Mouse (Mus musculus) cerebellum, adult 11 months (tissue): ENCODE measurements around the gene Satb1.
A peak's percentile ranks its signal among the peaks of the same experiment; 100 is the strongest.

Source experiments
- DNase-seq: peaks from one replicate; pipeline ENCODE4 v3.0.0; 2022

Satb1 gene

DNA sequence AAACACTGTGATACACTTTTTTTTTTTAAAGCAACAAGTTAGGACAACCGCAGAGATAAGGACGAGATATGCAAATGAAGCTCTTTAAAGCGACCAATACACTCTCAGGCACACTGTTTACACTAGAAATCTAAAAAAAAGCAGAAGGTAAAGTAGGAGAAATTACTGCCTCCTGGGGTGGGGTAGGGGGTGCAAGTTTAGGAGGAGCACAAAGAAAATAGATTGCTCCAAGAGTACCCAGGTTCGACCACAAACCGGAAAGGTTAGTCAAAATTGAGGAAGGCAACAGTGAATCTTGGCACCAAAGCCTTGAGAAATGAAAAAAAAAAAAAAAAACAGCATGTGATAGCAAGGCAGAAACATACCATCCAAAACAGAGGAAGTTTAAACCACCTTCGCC is 18.8 kb downstream of the Satb1 start:
- no peak for DNase-seq

DNA sequence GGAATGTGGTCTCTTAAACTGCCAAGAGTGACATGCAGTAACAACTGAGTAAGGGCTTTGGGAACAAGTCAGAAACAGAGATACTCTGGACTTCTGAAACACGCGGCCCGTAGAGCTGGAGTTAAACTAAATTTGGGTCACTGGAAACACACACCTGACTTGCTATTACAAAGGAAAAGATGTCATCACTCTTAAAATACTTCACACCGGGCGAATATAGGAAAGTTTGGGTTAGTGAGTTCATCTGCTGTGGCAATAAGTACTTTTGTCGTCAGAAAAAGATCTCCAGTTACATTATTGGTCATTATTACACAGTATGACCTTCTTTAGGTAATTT is 19.3 kb downstream of the Satb1 start:
- DNase-seq, result no peak

DNA sequence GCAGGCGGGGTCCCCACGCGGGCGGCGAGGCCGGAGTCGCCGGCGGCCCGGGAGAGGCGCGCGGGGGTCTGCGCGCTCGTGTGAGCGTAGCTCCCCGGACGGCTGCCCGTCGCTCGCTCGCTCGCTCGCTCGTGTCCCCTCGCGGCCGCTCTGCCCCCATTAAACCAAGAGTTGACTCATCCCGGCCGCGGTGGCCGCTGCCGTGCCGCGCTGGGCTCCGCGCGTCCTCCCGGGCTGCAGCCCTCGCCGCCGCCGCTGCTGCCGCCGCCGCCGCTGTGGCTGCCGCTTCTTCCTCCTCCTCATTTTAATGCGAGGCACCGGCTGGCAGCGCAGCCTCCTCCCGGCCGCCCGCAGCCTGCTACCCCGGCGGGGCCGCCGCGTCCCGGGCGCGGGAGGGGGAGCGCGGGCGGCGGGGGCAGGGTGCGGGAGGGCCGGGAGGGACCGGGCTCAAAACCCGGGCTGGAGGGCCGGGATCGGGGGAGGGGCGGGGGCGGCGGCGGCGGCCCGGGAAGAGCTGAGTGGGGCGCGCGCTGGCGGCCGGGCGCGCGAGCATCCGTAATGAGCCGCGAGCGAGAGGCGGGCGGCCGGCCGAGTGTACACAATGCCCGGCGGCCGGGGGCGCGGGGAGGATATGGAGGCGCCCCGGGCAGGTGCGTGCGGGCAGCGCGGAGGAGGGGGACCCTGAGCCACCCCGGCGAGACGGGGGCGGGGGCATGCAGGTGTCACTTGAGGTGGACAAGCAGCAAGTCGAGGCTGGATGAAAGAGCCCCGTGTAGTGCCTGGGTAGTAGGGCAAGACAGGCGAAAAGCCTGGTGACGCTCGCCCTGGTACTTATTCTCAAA is 19.9 kb downstream of the Satb1 start:
- peak; percentile 63 for DNase-seq

DNA sequence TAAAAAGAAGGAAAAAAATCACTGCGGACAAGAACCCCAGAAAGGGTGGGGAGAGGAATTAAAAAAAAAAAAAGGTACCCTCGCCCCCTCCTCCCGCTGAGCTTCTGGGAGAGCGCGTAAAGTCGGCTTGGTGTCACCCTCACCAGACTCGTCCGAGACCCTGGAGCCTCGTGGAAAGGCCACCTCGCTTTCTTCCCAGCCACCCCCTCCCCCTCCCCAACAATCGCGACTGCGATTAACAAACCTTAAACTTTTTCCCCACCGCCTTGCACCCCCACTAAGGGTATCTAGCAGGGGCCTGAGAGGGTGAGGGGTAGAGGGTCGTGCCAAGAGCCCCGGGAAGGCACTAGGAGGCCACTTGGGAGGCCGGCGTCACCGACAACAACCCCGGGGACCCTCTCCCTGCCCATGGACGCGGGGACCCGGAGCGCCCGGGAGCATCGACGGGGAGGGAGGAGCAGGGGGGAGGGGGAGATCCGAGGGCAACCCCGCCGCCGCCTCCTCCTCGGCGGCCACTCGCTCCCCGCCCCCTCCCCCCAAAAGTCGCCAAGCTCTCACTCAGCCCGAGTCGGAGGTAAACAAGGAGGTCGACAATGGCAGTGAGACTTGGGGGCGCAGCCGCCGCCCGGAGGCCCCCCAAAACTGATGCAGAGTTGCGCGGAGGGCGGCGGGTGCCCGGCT is 20.7 kb downstream of the Satb1 start:
- DNase-seq, result peak; percentile 35

DNA sequence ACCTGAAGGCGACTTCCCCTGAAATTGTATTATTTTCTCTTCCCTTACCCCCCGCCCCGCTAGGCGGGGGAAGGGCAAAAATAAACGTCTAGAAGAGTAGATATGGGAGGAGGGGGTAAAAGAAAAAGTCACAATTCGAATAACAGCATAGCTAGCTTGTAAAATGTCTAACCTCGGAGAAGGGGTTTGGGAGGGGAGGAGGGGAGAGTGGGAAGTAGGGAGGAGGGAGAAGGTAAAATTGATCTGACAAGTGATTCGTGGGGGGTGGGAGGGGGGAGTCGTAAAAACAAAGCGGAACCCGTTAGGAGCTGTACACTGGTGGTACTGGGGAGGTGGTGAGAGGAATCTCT is 21.2 kb downstream of the Satb1 start:
- DNase-seq, result no peak

DNA sequence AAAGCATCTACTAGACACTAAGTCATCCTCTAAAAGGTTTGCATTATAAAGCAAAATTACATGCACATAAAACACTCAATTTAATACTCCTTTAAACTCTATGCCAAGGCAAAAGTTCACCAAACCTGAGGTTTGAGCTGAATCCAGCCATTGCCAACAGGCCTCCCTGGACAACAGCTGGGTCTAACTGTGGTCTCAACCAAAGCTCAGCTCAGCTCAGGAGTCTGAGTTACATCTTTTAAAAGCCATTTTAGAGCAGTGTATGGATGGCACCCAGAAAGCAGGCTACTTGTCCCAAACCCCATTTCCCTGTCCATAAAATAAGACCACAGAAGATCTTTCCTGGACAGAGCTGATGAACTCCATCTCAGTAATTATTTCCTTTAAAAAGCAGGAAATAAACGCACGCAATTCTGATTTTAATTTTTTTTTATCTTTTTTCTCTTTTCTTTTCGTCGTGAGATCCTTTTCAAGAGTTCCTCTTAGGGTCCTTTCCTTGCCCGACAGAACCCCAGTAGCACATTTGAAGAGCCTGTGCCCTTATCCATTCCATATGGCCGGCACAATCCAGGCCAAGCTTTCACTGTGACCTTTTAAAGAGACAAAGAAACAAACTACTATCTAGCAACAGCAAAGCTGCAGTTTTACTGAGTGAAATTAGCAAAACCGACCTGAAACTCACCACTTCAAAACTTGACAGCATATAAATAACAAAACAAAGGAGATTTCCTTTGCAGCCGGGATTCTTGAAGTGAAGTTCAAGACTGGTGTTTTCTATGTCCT is 21.8 kb downstream of the Satb1 start:
- DNase-seq, result peak; percentile 40

DNA sequence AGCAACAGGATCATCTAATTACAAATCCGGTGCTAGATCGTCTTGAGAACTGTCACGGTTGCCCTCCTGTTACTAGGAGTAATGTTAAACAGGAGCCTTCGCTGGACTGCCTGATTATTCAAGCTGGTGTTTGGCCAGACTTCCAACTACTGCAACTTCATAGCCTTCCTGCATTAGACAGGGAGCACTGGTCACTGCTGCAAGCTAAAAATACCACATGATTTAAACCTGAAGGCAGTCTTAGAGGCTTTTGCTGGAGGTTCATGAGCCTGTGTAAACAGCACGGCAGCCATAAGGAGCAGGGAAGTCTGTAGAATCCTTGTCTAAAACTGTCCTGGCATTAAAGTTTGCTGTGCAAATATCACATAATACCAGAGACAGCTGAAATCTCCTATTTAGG is 25.7 kb downstream of the Satb1 start:
- no peak for DNase-seq

DNA sequence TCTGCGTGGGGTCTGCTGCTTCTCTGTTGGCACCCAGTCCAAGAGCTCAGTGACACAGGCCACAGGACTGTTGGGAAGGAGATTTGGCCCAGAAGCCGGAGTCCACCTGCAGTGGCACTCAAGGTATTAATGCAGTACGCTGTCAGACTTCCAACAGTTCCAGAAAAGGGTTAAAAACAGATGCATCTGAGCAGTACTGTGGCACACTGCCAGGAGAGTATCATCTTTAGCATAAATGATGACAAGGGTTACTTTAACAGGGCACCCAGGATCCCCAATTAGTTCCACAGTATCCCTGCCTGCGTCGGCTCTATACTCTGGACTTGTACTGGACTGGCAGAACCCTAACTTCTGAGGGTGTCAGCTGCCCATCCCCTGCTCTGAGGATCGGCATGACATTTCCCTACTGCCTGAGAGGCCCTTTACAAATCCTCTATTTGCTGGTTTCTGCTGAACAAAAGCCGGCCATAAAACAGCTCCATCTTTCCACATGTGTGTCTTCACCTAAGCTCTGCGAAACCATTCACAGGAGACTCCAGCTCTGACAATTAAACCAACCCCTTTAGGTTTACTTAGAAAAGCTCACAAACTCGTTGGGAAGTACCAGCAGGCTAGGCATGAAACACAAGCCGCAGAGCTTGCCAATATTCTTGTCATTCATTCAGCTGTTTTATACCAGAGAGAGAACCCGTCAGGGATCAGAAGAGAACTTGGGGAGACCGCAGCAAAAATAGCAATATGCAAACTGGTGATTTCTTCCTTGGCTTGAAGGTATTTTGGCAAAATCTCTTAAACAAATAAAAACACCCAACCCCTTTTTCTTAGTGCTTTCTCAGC is 26.7 kb downstream of the Satb1 start:
- DNase-seq, result no peak

DNA sequence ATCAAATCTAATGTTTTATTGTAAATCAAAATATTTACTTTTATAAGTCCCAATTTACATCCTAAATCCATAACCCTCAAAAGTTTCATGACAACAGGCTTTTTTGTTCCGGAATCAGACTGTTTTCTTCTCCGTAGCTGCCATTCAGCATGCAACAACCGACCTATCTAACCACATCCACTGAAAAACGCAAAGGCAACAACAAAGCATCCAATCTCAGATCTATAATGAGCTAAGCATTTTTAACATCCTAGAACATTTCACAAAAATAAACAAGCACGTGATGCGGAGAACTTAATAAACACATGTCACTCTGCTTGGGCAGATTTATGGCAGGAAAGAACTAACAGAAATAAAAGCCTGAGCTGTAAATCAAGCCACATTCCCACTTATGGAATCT is 32.9 kb downstream of the Satb1 start:
- no peak for DNase-seq

DNA sequence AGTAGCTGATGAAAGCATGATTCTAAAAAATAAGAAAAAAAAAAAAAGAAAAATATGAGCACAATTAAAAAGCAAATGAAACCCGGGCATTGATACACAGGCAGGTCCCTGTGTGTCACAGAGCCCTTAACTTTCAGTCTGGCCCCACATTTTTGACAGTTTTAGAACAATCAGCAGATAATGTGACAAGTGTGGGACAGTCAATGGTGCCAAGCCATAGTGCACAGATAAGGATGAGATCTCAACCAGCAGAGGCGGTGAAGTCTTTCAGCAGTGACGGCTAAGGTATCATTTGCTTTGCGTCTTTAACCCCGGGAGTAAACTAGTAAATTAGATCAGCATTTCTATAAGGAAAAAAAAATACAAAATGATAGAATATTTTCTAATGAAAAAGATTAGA is 36.6 kb downstream of the Satb1 start:
- DNase-seq, result no peak

DNA sequence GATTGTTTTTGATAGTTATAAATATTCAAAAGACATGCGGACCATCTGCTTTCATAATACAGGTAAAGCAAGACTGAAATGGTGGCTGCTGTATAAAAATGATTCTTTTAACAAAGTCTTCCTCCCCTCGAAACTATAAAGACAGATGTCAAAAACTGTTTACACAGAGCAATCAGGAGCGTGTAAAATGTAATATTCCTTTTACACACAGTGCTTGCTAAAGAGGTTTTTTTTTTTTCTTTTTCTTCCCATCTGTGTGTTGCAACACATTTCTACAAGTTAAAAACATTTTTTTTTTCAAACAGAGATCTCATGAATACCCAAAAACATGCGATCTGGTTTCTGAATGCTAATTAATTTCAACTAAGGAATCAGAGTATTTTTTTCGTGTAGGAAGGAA is 41.9 kb downstream of the Satb1 start:
- DNase-seq, result no peak

DNA sequence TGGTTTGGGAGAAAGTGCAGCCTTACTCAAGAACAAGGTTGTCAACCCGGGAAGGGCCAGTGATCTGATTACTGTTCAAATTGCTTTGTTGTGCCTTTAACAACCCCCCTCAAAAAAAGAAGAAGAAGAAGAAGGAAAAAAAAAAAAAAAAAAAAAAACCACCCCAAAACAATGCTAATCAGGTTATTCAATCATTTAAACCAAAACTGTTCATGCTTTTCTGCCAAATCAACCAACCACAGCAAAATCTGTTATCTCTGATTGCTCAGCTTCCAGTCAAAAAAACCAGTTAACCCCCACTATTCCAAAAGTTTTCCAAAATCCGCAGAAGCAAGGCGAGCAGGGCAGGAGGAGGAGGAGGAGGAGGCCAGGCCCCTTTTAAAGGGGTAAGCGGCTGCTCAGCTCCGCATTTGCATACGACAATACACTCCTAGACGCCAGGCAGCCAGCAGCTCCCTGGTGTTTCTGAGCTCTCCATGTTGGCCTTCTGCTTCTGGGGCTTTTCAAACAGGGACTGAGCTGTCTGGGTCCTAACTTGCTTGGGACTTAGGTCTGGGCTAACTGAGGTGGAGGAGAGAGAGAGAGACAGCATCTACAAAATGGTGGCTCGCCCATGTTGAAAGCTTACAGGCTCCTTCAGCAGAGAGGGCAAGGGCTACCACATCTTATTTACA is 42.6 kb downstream of the Satb1 start:
- DNase-seq, result no peak

DNA sequence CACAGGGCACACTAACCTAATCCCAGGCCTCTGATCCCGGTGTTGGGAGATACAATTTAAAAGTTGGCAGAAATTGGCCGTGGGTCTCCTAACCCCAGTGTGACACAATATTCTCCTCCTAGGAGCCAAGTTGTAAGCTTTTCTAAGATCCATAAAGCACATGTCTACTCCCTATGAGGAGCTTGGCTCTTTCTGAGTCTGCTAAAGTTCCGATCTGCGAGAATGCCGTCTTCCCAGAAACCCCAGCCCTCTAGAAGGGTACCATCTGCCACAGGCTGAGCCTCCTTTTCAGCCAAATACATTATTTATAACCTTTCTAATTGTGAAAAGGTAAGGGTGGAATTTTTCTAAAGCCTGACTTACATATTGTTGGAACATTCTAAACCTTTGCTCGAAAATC is 43.3 kb downstream of the Satb1 start:
- DNase-seq, result no peak

DNA sequence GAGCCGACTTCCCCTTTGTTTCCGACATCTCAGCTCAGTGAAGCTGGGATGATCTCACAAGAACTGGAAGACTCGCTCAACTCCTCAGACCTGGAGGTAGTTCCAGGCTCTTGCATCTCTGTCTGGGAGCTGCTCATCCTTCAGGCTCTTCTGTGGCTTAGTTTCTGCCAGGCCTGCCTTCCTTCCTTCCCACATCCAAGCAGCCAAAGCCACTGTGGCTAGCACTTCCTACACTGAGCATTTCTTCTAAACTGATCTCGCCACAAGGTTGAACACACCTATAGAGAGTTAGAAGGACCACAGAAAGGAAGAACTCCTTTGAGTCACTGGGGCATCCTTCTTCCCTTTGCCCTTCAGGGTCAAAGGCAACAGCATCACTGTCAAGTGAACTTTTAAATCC is 44.0 kb downstream of the Satb1 start:
- no peak for DNase-seq

DNA sequence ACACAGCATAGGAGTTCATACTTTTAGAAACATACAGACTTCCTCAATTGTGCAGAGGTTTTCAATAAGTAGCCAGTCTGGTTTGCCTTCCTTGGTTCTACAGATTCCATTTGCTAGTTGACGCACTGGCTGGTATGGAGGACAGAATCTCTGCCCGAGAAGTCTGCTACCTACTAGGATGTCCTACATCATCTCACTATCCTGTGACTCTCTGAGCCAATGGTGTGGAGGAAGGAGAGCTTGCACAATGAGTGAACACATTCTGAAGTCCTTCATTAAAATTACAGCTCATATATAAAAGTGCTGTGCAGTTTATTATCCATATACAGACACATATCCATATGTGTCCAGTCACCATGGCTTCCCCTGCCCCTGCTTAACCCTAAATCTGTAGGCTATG is 45.1 kb downstream of the Satb1 start:
- no peak for DNase-seq

DNA sequence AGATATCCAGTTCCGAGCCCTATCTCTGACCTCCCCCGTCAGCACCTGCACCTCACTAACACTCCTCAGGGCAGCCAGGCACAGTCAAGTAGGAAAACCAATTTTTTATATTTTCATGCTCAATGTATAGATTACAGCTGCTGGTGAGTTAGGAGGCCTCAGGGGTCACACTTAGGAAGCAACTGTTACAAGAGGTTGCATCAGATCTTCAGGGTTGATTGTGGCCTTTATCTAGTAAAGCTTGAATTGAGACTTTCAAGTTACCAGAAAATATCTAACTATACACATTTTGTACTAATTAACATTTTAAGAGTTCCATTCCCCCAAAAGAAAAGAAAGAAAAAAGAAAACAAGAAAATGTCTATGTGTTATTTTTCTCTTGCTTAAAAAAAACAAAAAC is 47.0 kb downstream of the Satb1 start:
- no peak for DNase-seq

DNA sequence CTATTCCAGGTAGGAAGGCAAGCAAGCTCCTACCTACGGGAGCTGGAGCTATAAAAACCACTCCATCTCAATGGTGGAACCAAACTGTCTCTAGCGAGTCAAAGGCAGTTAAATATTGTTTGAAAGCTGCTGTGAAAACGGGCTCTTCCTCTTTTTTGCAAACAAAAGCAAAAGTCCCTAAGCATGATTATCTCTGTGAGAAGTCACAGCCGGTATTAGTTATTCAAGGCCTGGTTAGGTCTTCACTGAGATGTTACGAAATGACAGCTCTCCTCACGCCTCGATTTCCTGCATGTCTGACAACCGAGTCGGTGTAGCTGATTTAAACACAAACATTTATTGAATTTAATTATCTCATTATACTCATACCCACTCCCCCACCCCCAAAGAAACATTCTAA is 48.2 kb downstream of the Satb1 start:
- DNase-seq, result no peak

DNA sequence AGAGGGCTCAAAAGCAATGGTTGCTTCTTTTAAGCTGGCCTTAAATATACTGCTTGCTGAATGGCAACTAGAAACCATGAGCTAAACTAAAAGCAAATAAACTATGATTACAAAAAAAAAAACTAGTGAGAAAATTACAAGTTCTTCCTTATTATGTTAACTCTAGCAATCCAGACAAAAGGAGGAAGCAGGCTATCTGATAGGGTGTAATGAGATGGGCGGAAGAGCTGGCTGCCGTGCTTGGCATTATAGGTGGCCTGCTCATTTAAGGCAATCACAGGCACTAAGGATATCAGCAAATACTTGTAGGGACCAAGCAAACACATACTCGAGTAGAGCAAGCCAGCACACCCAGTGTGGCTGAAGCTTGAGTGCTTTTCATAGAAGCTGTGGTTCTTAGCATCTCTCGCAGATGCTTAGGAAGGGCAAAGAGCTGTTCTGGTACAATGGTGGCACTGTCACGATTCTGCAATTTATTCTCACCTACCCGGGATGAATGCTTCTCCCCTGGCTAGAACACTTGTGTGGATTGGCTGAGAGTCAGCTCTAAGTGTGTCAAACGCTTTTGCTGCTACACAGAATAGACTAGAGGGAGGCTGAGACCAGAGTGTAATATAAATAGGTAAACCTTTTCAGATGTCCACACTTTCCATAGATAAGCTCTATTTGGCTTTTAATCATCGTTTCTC is 49.4 kb downstream of the Satb1 start:
- no peak for DNase-seq

DNA sequence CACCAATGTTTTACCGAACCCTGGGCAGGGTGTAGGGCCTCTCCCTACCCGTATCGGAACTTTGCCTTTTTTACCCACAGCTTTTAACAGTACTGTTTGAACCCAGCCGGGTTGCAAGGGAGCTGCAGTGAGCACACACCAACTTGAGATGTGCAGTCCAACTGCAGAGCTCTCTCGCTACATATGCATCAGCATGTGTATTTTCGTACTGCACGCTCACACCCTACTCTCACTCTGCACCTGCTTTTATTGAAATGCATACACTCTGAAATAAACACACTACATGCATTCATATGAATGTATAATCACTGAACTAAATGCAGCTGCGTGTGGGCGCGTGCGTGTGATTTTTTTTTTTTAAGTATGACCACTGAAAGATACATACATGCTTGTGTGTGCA is 53.1 kb downstream of the Satb1 start:
- DNase-seq, result no peak

DNA sequence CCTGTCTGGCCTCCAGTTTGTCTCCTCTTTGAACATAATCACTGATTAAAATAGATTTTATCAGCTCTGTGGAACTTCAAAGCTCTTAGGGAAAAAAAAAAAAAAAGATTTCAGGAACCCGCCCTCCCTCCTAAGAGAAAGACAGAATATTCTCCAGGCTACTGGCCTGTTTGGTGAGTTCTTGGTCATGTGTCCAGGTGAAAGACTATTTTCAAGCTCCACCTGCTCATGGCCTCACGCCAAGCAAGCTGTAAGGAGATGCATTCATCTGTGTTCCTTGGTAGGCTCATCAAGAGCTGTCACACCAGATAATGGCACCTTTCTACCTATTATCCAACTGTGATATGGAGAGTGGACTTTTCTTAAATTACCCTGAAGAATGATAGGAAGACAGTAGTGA is 54.1 kb downstream of the Satb1 start:
- no peak for DNase-seq

DNA sequence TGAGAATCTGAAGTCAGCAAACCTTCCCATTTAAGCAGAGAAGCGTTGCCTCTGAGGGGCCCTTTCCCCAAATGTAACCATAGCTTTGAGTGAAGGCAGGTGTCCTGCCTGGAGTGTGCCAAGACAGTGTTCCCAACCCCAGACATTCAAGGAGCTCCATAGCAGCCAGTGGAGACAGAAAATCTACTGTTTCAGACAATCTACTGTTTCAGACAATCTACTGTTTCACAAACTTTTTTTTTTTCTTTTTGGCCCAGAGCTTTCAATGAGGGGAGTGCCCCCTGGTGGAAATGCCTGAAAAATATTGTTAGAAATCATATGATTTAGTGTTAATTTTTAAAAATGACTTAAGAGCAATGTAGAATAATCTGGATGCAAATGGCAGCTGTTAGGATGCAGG is 55.3 kb downstream of the Satb1 start:
- DNase-seq, result no peak
